Mouse (Mus musculus) small intestine, adult 2 months (tissue): ENCODE results near the gene Aktip. TPM values are rescaled to one million over a fixed set of nuclear protein-coding genes. Genes with fewer than 3 reads are reported as not detected.

ENCODE experiments used
- H3K27ac ChIP-seq: fragments of 200-500 bp; 2 replicates; pipeline ENCODE4 v1.5.1; 2012; ENCODE audit warnings: low read depth, low read length, control low read depth, inconsistent platforms; ENCODE audit not compliant: insufficient read depth
- H3K27me3 ChIP-seq: fragments of 200-500 bp; 2 replicates; pipeline ENCODE4 v1.6.1; 2012; ENCODE audit warnings: mild to moderate bottlenecking, moderate library complexity, low read length, inconsistent platforms; ENCODE audit not compliant: control insufficient read depth, insufficient read depth
- H3K36me3 ChIP-seq: fragments of 200-500 bp; 2 replicates; pipeline ENCODE4 v1.6.1; 2012; ENCODE audit warnings: mild to moderate bottlenecking, low read length, control low read depth, inconsistent platforms; ENCODE audit not compliant: control insufficient read depth, insufficient read depth
- H3K4me1 ChIP-seq: fragments of 200-500 bp; 2 replicates; pipeline ENCODE4 v1.6.1; 2012; ENCODE audit warnings: low read length, inconsistent platforms, mixed read lengths; ENCODE audit not compliant: control insufficient read depth, insufficient read depth, insufficient read length
- H3K4me3 ChIP-seq: fragments of 200-500 bp; 2 replicates; pipeline ENCODE4 v1.5.1; 2012; ENCODE audit warnings: low read depth, mild to moderate bottlenecking, control low read depth, inconsistent platforms, low read length, moderate library complexity
- CTCF ChIP-seq: fragments of 200-500 bp; IDR thresholded peaks from 2 replicates; pipeline ENCODE4 v1.5.1; 2012; ENCODE audit warnings: low read depth, mild to moderate bottlenecking, control low read depth, inconsistent platforms, low read length, moderate library complexity, mixed read lengths; ENCODE audit not compliant: insufficient replicate concordance, insufficient read length; ENCODE audit errors: extremely low read depth
- POLR2A ChIP-seq: fragments of 200-500 bp; IDR thresholded peaks from 2 replicates; pipeline ENCODE4 v1.6.1; 2012; ENCODE audit warnings: low read depth, mild to moderate bottlenecking, control low read depth, inconsistent platforms, low read length, moderate library complexity
- WGBS: fragments of 180-500 bp; shearing (Covaris S2); methylation state at CpG from one replicate; pipeline ENCODE4 v1.1.7; 2018; 5-methylcytosine and 5-hydroxymethylcytosine counted together
- polyA plus RNA-seq: library from polyadenylated mRNA; depleted of rRNA; stranded (reverse); fragments of >200 nt; gene quantifications from 2 replicates; pipeline ENCODE4 v1.2.3, GENCODE M21; 2012

Aktip gene
- polyA plus RNA-seq, 1 experiment = 23.3 TPM

DNA sequence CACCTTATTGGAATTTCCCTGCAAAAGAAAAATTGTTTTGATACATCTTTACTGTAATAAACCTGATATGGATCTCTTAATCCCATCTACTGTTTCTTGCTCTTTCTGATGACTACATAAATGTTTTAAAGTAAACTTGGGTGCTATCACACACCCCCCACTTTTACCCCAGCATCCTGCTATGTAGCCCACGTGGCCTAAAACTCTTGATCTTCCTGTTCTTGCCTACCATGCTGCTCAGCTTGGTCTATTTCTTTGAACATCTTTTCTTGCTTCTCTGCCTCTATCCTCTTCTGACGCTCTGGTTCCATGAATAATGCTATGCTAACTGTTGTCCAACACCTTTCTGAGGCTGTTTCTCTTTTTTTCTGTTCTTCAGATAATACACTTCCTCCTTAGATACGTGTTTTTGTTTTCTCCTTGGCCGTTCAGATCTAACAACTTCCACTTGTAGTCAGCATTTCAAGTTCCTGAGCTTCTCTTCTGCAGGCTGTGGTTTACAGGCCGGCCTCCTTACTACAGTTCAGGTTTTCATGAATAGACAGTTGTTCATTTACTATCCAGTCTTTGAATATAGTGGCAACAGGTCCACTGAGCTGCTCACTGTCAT is 87.8 kb downstream of the Aktip start:
- TF ChIP-seq POLR2A = no peak
- no peak for TF ChIP-seq CTCF
- no peak overlapping the region for H3K4me3 ChIP-seq
- H3K27me3 ChIP-seq = no peaks in the 10 kb centered on the region
- H3K36me3 ChIP-seq = peaks cover 46% of the 10 kb centered on the region
- WGBS = 83% methylated on average over 5 of the region's 5 CpGs
- no peaks in the 10 kb centered on the region for H3K4me1 ChIP-seq
- H3K27ac ChIP-seq = no peak overlapping the region

DNA sequence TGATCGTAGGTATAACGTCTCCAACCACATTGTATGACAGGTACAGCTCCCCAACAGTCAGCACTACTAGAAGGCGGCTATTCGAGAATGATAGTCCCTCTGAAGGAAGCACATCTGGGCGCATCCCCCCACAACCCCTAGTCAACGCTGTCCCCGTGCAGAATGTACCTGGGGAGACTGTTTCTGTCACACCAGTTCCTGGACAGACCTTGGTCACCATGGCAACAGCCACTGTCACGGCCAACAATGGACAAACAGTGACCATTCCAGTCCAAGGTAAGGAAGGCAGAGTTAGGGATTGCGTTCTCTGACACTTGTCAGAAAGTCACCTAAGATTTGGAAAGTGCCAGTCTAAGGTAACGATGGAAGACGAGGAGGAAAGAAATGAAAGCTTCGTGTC is 93.5 kb downstream of the Aktip start:
- 85% methylated on average over 12 of the region's 12 CpGs for WGBS
- Histone ChIP-seq H3K27me3 (no peaks in the 10 kb centered on the region), H3K27ac (no peak overlapping the region), H3K4me1 (no peaks in the 10 kb centered on the region), H3K4me3 (no peak overlapping the region), H3K36me3 (peaks cover 49% of the 10 kb centered on the region)
- TF ChIP-seq CTCF (no peak), POLR2A (no peak)

DNA sequence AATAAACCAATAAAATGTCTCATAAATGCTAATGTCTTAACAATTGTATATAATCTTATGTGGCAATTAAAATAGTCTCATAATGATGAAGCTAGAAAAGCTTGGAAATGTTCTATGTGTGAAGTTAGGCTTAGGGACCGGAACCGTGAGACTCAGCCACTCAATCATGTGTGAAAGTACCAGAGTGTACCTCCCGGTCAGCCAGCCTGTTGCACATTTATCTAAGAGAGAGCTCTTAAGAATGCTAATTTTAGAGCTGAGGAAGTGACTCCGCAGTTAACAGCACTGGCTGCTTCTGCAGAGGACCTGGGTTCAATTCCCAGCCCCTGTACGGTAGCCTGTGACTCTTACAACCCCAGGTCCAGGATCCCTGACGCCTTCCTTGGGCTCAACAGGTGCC is 101.7 kb downstream of the Aktip start:
- H3K27ac ChIP-seq = no peak overlapping the region
- TF ChIP-seq CTCF = no peak
- TF ChIP-seq POLR2A = no peak
- H3K4me3 ChIP-seq = no peak overlapping the region
- H3K27me3 ChIP-seq = no peaks in the 10 kb centered on the region
- 91% methylated on average over 6 of the region's 6 CpGs for WGBS
- peaks cover 48% of the 10 kb centered on the region for H3K36me3 ChIP-seq
- no peaks in the 10 kb centered on the region for H3K4me1 ChIP-seq

DNA sequence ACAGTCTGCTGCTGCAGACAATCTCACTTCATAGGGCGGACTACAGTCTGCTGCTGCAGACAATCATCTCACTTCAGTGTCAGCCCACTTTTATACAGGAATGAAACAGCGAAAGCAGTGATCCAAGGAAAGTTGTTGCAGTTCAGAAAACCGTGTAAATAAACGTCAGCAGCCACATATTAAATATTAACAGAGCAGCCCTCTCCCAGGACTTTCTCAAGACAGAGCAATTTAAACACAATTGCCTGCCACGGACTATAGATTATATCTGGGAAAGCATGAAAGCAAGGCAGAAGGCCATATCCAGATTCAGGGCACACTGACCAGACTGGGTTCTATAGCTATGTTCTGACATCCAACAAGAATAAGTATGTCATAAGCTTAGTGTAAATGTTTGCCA is 105.6 kb downstream of the Aktip start:
- no peak overlapping the region for H3K27ac ChIP-seq
- H3K4me3 ChIP-seq = no peak overlapping the region
- H3K27me3 ChIP-seq = no peaks in the 10 kb centered on the region
- WGBS = 44% methylated on average over 5 of the region's 5 CpGs
- no peak for TF ChIP-seq CTCF
- TF ChIP-seq POLR2A = no peak
- peaks cover 48% of the 10 kb centered on the region for H3K36me3 ChIP-seq
- no peaks in the 10 kb centered on the region for H3K4me1 ChIP-seq

DNA sequence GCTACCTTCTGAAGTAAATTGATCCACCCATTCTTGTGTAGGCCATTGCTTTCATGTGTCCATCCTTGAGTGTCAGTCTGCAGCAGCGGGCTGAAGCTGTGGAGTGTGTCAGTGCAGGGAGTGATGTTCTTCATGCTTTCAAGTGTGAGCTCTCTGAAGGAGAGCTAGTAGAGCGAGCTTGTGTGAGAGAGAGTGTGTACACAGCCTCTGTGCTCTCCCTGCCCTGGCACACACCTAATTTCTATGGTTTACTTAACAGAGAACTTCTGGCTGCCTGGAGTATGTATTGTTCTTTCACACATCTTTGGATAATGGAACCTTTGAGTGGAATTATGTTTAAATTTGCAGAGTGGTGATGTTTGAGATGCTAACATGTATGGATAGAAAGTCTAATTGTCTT is 110.2 kb downstream of the Aktip start:
- H3K27ac ChIP-seq = no peak overlapping the region
- WGBS = 94% methylated on average over 2 of the region's 2 CpGs
- no peaks in the 10 kb centered on the region for H3K27me3 ChIP-seq
- TF ChIP-seq POLR2A = no peak
- TF ChIP-seq CTCF = no peak
- no peaks in the 10 kb centered on the region for H3K4me1 ChIP-seq
- no peak overlapping the region for H3K4me3 ChIP-seq
- H3K36me3 ChIP-seq = peaks cover 60% of the 10 kb centered on the region

DNA sequence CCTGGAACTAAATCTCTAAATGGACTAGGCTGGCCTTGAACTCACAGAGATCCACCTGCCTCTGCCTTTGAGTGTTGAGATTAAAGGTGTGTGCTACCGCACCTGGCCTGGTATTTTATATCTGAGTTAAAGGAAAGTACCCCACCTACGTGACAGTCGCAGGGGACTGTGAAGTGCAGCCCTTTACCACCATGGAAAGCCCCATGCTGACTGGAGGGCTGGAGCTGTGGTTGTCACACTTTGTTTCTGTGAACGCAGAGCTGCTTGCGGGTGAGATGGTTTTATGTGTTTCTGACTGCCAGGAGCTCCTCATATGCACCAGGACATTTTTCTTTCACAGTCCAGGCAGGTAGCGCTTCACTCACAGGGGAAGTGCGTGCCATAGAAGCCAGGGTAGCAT is 111.3 kb downstream of the Aktip start:
- Histone ChIP-seq H3K36me3 (peaks cover 63% of the 10 kb centered on the region), H3K27ac (no peak overlapping the region), H3K4me1 (no peaks in the 10 kb centered on the region), H3K27me3 (no peaks in the 10 kb centered on the region), H3K4me3 (no peak overlapping the region)
- WGBS = 94% methylated on average over 7 of the region's 7 CpGs
- TF ChIP-seq CTCF (no peak), POLR2A (no peak)

DNA sequence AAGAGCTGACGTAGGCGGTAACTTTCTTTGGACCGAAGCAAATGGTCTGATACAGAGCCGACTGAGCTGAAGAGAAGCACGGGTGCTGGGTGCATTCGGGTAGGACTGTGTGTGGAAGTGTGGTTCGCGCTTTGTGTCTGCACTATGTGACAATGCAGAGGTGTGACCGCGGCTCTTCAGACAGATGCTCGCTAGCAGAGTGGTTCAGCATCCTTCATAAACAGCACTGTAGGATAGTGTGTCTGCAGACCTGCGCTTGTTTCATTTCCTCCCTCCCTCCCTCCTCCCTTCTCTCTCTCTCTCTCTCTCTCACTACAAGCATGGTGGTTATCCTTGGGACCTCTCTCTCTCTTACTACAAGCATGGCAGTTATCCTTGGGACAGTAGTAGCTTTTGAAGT is 117.3 kb downstream of the Aktip start:
- Histone ChIP-seq H3K27me3 (no peaks in the 10 kb centered on the region), H3K27ac (peak overlapping the region; percentile 14), H3K4me3 (peak overlapping the region; percentile 12; the same call in 1 of the 2 replicates), H3K4me1 (no peaks in the 10 kb centered on the region), H3K36me3 (peaks cover 49% of the 10 kb centered on the region)
- 85% methylated on average over 12 of the region's 12 CpGs for WGBS
- TF ChIP-seq CTCF (no peak), POLR2A (no peak)
